Mouse (Mus musculus) retina, postnatal 7 days (tissue): ENCODE data around the gene Zan.
A peak's percentile ranks its signal among the peaks of the same experiment; 100 is the strongest.

Experiments used
- DNase-seq: peaks from one replicate; pipeline ENCODE4 v3.0.0-alpha.2; 2012; ENCODE audit warnings: low read depth, low spot score

Zan gene

GRCm38 (mm10) chr5:137419105-137419504 lies 57.8 kb downstream of the Zan start:
- DNase-seq: no peak

- DNase-seq: no peak
These were observed 62.6 kb downstream of the Zan start for GRCm38 (mm10) chr5:137414253-137414652.

GRCm38 (mm10) chr5:137411235-137411634 lies 65.6 kb downstream of the Zan start:
- no peak for DNase-seq

- no peak for DNase-seq
These were observed 66.3 kb downstream of the Zan start for GRCm38 (mm10) chr5:137410549-137410948.

GRCm38 (mm10) chr5:137410066-137410465 lies 66.8 kb downstream of the Zan start:
- DNase-seq: no peak

GRCm38 (mm10) chr5:137409451-137409850 lies 67.4 kb downstream of the Zan start:
- DNase-seq: no peak

GRCm38 (mm10) chr5:137404081-137404480 lies 72.8 kb downstream of the Zan start:
- DNase-seq: no peak

GRCm38 (mm10) chr5:137394456-137394855 lies 82.4 kb downstream of the Zan start:
- DNase-seq: no peak

- no peak for DNase-seq
These were observed 85.2 kb downstream of the Zan start for GRCm38 (mm10) chr5:137391641-137392040.

- no peak for DNase-seq
These were observed 90.2 kb downstream of the Zan start for GRCm38 (mm10) chr5:137386712-137387111.

- no peak for DNase-seq
These were observed 93.4 kb downstream of the Zan start for GRCm38 (mm10) chr5:137383441-137383840.

GRCm38 (mm10) chr5:137381152-137381551 lies 95.7 kb downstream of the Zan start:
- peak; percentile 30 for DNase-seq

GRCm38 (mm10) chr5:137377603-137378002 lies 99.3 kb downstream of the Zan start:
- no peak for DNase-seq

GRCm38 (mm10) chr5:137377176-137377575 lies 99.7 kb downstream of the Zan start:
- DNase-seq: no peak

GRCm38 (mm10) chr5:137376722-137377121 lies 100.1 kb downstream of the Zan start:
- DNase-seq: no peak

- no peak for DNase-seq
These were observed 100.7 kb downstream of the Zan start for GRCm38 (mm10) chr5:137376198-137376597.

GRCm38 (mm10) chr5:137375627-137376026 lies 101.2 kb downstream of the Zan start:
- no peak for DNase-seq

GRCm38 (mm10) chr5:137374521-137375080 lies 102.3 kb downstream of the Zan start:
- no peak for DNase-seq

- DNase-seq: no peak
These were observed 103.4 kb downstream of the Zan start for GRCm38 (mm10) chr5:137373371-137373950.

GRCm38 (mm10) chr5:137369665-137370064 lies 107.2 kb downstream of the Zan start:
- DNase-seq: no peak

GRCm38 (mm10) chr5:137358382-137358781 lies 118.5 kb downstream of the Zan start:
- no peak for DNase-seq

GRCm38 (mm10) chr5:137354091-137354490 lies 122.8 kb downstream of the Zan start:
- DNase-seq: no peak
